Mouse (Mus musculus): ENCODE results near the gene Kif7. TPM values are rescaled to one million over a fixed set of nuclear protein-coding genes. Genes with fewer than 3 reads are reported as not detected.

Kif7 gene
- total RNA-seq, 1 experiment from 2014 or later, result 1.6 TPM

Other genes with a start within 250 kb of the Kif7 start
- 38.4 and 48.4 TPM in 2 replicates for gene Polg, start 249.4 kb downstream of the Kif7 start, total RNA-seq (2017)
- gene Rhcg, start 98.1 kb downstream of the Kif7 start, total RNA-seq (2017), result not detected in 2 replicates
- gene Ticrr, start 55.5 kb downstream of the Kif7 start, total RNA-seq (2017), result 16.7 and 34.7 TPM in 2 replicates
- not detected in 2 replicates for gene Plin1, start 17.2 kb upstream of the Kif7 start, total RNA-seq (2017)
- 3.1 and 4.5 TPM in 2 replicates for gene Pex11a, start 27.4 kb upstream of the Kif7 start, total RNA-seq (2017)
- gene Wdr93, start 27.4 kb upstream of the Kif7 start, total RNA-seq (2017), result not detected in 2 replicates
- gene Mesp1, start 78.1 kb upstream of the Kif7 start, total RNA-seq (2017), result not detected in 2 replicates
- 1.2 TPM in 1 of 2 replicates, not detected in the other for gene Mesp2, start 95.0 kb upstream of the Kif7 start, total RNA-seq (2017)
- gene Anpep, start 145.3 kb upstream of the Kif7 start, total RNA-seq (2017), result 1.8 TPM in 1 of 2 replicates, not detected in the other
- 8.4 and 11.1 TPM in 2 replicates for gene Ap3s2, start 204.9 kb upstream of the Kif7 start, total RNA-seq (2017)
- 0.19 and 0.41 TPM in 2 replicates for gene Arpin, start 219.6 kb upstream of the Kif7 start, total RNA-seq (2017)

Data from common myeloid progenitor, adult 5-6 weeks (primary cell).